Mouse (Mus musculus): ENCODE results near the gene Cped1. TPM values are rescaled to one million over a fixed set of nuclear protein-coding genes. Genes with fewer than 3 reads are reported as not detected.

Gene Cped1
- total RNA-seq, 2 experiments from 2014 or later: 3.6 to 4.7 TPM

DNA sequence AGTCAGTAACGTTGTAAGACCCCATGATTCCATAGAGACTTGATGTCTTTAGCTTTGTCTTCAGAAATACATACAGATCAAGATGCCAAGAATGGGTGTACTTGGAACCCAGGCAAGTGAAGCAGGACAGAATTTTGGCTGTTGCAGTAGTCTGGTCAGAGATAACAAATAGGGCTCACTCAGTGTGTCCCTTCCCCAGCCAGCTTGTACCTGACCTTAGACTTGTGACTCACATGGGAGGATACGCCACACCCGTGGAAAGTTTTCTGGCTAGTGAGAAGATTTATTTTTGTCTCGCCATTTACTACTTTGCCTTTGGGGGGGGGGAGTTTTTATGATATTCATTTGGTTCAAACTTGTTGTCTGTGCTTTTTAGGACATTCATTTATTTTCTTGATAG lies 78.6 kb downstream of the Cped1 start:
- no peak for TF ChIP-seq CTCF (IDR thresholded peaks at IDR 0.05)
- intact Hi-C loops (cut with DNase I): no loop called here
- DNase-seq (ENCODE audit: extremely low spot score in 1 of 2, low spot score in 2 of 2): no peak
- Histone ChIP-seq H3K4me3 (no peak overlapping the region), H3K27ac (no peak overlapping the region)

DNA sequence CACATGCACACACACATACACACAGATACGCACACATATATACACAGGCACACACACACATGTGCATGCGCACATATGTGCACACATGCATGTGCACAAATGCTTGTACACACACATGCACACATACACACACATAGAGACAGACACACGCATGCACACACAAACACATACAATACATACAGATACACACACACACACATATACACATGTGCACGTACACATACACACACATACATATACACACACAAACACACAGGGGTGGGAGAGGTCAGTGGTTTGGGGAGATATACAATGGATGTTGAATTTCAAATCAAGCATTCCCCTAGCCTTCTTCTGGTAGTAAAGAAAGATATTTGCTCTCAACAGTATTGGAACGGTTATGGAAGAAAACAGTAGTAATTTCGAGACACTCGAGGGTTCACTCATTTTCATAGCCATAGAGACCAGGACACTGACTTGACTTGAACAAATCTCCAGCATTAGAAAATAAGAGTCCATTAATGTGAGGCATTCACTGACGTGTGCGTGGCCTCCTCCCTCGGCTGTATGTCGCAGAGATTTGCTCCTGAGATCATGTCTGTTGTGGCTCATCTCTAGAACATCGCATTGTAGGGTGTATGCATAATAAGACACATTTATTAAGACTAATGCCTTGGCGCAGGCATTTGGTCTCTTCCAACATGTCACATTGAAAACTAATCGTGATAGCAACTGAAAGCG lies 85.0 kb downstream of the Cped1 start:
- Histone ChIP-seq H3K27ac (peak overlapping the region; percentile 87), H3K4me3 (peak overlapping the region; percentile 44)
- intact Hi-C loops (cut with DNase I): loop anchor here (2.0 kb wide), 2 partner anchors 84 to 276 kb away; no protein-coding TSS in a partner anchor
- TF ChIP-seq CTCF (IDR thresholded peaks at IDR 0.05): no peak
- DNase-seq (ENCODE audit: extremely low spot score in 1 of 2, low spot score in 2 of 2): peak in 1 of 2 experiments; percentile 13

DNA sequence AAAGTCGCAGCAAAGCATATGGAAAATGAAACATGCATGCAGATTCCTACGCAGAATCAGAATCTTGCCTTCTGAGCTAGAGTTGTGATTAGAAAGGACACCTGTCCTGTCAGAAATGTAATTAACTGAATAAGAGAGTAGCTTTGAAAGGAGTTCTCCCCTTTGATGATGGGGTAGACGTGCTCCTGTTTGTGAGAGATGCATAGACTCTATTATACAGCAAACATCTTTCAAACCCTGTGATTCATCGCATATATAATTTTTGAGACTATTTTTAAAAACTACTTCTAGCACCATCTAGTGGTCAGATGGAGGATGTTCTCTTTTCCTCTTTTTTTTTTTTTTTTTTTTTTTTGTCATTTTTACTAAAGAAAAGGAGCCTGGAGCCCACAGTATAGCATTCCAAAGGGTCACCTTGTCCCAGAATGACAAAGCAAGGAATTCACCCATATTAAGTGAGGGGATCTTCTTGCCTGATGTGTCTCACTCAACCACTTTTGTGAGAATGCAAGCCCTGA lies 85.7 kb downstream of the Cped1 start:
- Histone ChIP-seq H3K4me3 (peak overlapping the region; percentile 44), H3K27ac (peak overlapping the region; percentile 87)
- DNase-seq (ENCODE audit: extremely low spot score in 1 of 2, low spot score in 2 of 2): peak in 1 of 2 experiments; percentile 12
- intact Hi-C loops (cut with DNase I): loop anchor here (2.0 kb wide), 2 partner anchors 85 to 277 kb away; no protein-coding TSS in a partner anchor
- peak; percentile 65 for TF ChIP-seq CTCF (IDR thresholded peaks at IDR 0.05)

DNA sequence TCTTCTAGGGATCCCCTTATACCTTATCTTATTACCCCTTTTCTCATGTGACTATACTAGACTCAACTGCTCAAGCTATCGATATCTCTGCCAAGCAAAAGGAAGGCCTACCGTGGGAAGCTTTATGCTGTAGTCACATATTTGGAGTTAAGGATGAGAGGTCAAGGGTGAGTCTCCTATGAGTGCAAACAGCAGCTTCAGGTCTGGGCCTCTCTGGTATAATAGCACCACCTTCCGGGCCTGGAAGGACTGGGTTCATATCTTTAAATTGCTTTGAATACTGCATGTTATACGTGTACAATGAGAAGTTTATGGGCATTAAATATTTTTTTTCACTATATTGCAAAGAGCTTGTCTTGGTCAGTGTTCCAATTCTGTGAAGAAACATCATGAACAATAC lies 87.0 kb downstream of the Cped1 start:
- H3K27ac ChIP-seq: no peak overlapping the region
- no peak for TF ChIP-seq CTCF (IDR thresholded peaks at IDR 0.05)
- no peak overlapping the region for H3K4me3 ChIP-seq
- intact Hi-C loops (cut with DNase I): no loop called here
- DNase-seq (ENCODE audit: extremely low spot score in 1 of 2, low spot score in 2 of 2): no peak

DNA sequence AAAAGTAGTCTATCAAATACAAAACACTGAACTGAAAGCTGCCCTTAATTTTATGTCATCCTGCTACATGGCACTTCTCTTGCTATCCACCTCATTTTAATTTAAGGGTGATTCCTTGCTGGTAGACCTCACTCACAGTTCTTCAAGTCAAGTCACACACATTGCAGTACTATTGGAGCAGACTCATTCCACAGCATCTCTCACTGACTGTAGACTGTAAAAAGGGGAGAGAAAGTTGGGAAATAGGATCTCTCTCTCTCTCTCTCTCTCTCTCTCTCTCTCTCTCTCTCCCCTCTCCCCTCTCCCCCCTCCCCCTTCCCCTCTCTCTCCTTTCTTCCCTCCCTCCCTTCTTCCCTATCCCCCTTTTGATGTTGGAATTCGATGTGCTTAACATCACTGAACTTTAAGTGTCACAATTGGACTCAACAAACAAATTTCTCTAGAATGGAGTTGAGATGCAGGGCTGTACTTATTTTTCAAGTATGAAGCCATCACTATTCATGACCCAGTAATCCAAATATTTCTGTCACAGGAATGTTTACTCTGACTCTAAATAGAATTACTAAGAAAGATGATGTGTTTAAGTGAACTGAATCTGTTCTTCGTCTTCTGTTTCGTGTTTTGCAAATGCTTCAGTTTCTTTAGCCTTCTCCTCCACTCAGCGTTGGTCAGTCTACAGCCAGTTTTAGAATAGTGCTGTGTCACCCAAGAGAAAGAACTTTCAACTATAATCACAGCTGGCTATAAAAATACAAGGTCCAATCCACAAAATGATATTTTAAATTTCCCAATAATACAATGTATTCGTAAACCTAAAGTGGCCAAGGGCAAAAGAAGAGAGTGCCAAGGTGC lies 88.7 kb downstream of the Cped1 start:
- Histone ChIP-seq H3K27ac (no peak overlapping the region), H3K4me3 (no peak overlapping the region)
- no peak for DNase-seq (ENCODE audit: extremely low spot score in 1 of 2, low spot score in 2 of 2)
- no peak for TF ChIP-seq CTCF (IDR thresholded peaks at IDR 0.05)
- intact Hi-C loops (cut with DNase I): no loop called here

DNA sequence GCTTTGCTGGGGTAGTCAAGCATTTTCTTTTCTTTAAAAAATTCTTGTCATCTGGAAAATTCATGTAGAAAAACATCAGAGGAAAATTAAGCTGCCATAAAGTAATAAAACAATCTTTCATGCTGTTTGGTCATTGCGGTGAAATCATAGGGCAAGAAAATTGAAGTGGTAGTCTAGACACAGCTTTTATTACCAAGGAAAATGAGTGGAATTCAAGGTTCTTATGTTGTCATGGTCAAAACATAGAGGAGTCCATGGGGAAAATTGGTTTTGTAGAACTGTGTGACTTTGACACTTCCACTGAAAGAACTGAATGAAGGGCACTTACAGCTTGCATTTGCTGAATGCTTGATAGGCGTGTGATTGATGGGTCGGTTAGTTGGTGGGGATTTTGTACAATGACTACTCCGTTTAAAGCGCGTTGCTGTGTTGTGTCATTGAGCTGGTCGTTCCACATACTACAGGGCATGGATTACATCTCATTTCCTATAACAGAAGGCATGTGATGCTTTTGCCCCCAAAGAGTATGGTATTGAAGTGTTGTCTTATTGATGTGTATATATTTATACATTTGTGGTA lies 93.1 kb downstream of the Cped1 start:
- intact Hi-C loops (cut with DNase I): no loop called here
- TF ChIP-seq CTCF (IDR thresholded peaks at IDR 0.05): no peak
- H3K27ac ChIP-seq: no peak overlapping the region
- no peak overlapping the region for H3K4me3 ChIP-seq
- no peak for DNase-seq (ENCODE audit: extremely low spot score in 1 of 2, low spot score in 2 of 2)

DNA sequence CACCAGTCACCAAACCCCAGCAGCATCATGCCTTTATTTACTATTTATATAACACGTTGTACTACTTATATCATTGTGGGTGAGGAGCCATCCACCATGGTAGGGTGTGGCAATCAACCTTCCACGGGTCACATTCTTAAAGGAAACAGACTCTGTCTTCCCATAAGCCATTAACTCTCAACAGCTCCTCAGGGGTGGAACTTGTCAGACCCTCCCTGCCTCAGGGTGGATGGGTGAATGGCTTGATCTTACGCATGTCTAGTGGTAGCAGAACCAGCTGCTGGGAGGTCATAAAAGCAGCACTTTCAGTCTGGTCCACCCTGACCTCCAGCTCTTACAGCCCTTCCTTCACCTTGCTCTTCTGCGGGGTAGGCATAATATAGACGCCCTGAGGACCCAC lies 100.3 kb downstream of the Cped1 start:
- DNase-seq (ENCODE audit: extremely low spot score in 1 of 2, low spot score in 2 of 2): no peak
- intact Hi-C loops (cut with DNase I): no loop called here
- no peak overlapping the region for H3K4me3 ChIP-seq
- no peak overlapping the region for H3K27ac ChIP-seq
- no peak for TF ChIP-seq CTCF (IDR thresholded peaks at IDR 0.05)

DNA sequence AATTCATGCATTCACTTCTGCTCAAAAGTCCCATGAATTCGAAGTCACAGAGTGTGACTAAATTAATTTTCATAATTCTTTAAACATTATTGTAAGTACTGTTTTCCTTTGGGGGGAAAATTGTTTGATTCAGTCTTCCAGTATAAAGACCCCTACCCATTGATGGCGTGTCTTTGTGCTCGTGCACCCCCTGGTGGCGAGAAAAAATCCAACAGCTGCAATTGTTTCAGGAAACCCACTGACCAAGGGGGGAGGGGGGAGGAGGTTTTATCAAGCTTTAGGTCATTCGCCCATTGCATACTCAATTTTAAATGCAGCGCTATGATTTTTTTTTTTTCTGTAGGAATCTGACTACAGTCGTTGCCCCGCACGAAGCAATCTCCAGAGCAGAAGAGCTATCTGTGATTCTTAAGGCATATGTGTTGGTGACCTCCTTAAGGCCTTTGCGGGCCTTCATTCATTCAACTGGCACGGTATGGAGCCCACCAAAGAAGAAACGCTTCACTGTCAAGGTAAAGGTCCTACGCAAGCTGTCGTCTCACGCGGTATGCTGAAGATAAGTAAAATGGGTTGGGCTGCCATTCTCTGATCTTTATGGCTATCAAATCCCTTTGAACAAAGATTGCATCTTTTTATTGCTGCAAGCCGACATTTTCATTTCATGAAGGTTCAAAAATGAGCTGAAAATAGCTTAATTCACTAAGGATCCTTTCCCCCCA lies 102.8 kb downstream of the Cped1 start:
- intact Hi-C loops (cut with DNase I): no loop called here
- TF ChIP-seq CTCF (IDR thresholded peaks at IDR 0.05): peak; percentile 56
- no peak for DNase-seq (ENCODE audit: extremely low spot score in 1 of 2, low spot score in 2 of 2)
- H3K27ac ChIP-seq: no peak overlapping the region
- H3K4me3 ChIP-seq: no peak overlapping the region

DNA sequence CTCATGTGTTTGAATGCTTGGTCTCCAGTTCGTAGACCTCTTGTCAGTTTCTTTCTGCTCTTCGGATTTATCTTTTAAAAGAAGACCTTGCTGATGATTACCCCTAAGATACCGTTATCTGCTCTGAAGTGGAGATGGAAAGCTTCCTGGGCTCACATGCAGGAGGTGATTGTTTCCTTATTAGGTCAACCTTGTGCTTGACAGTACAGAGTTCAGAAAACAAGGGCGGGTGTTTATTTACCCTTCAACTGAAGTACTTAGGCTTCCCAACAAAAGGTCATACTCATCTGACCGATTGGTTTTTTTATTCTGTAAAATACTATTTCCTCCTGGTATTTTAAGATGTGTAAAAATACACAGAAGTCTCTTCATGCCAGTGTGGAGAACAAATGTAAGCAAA lies 106.1 kb downstream of the Cped1 start:
- TF ChIP-seq CTCF (IDR thresholded peaks at IDR 0.05): no peak
- H3K4me3 ChIP-seq: no peak overlapping the region
- H3K27ac ChIP-seq: no peak overlapping the region
- no peak for DNase-seq (ENCODE audit: extremely low spot score in 1 of 2, low spot score in 2 of 2)
- intact Hi-C loops (cut with DNase I): no loop called here

DNA sequence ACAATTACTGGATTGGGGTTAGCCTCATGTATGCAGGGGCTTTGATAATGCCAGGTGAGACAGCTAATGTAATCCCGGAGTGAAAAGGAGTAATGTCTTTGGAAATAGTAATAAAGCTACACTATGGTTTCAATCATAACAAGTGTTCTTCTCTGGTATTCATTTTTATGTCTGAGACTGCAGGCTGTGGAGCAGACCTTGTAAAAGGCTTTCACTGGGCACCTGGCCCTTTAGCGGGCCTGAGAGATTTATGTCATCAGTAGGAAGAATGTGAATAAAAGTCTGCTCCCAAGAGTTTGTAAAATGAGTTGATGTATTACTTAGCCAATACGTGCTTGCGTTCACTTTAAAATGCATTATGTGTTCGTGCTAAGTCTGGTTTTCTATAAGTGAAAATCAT lies 108.1 kb downstream of the Cped1 start:
- no peak overlapping the region for H3K27ac ChIP-seq
- DNase-seq (ENCODE audit: extremely low spot score in 1 of 2, low spot score in 2 of 2): no peak
- TF ChIP-seq CTCF (IDR thresholded peaks at IDR 0.05): no peak
- intact Hi-C loops (cut with DNase I): no loop called here
- H3K4me3 ChIP-seq: no peak overlapping the region

DNA sequence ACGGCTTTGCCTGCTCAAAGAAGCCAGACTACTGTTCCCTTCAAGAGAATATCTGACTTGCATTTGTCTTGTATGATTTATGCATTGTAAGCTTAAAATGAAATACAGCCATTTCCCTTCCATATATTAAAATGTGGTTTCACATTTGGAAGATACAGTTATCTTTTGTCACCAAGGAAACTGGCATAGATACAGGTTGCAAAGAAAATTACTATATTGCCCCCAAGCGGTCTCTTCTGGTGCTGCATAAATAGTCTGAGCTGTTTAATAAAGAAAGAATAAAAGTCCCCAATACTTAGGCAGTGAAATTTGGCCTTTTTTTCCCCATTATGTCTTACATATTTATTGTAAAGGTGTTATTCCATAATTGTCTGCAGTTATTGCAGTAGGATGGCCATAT lies 112.0 kb downstream of the Cped1 start:
- Histone ChIP-seq H3K4me3 (no peak overlapping the region), H3K27ac (no peak overlapping the region)
- TF ChIP-seq CTCF (IDR thresholded peaks at IDR 0.05): peak; percentile 78
- DNase-seq (ENCODE audit: extremely low spot score in 1 of 2, low spot score in 2 of 2): peak; percentile 43 to 52
- intact Hi-C loops (cut with DNase I): loop anchor here (5.0 kb wide), 2 partner anchors 110 to 300 kb away; partner anchors contain the start of gene Cped1
